Mouse (Mus musculus): ENCODE results near the gene Aldh9a1. TPM values are rescaled to one million over a fixed set of nuclear protein-coding genes. Genes with fewer than 3 reads are reported as not detected.
"Not testable (repeated sequence)": the region's sequence is repeated elsewhere in the genome, so short reads cannot be mapped to it uniquely, and the experiment has no call there.

Gene Aldh9a1
- polyA plus RNA-seq, 1 experiment from 2014 or later: 77.1 TPM

- no peak overlapping the region for H3K4me3 ChIP-seq (replicated peaks)
- H3K36me3 ChIP-seq: 0 out of 2 replicates have a peak, but pooled peaks cover 7% of the 10 kb centered on the region
- no peak for ATAC-seq (ENCODE audit: insufficient read depth, low FRiP score, low read depth)
- no peaks in the 10 kb centered on the region; the same call in 1 of the 2 replicates for H3K27me3 ChIP-seq (replicated peaks)
- H3K27ac ChIP-seq: no peak overlapping the region
- WGBS: 78% methylated on average over 3 of the region's 3 CpGs
- no peak overlapping the region for H3K4me2 ChIP-seq
- no peaks in the 10 kb centered on the region for H3K9me3 ChIP-seq
- H3K4me1 ChIP-seq: no peaks in the 10 kb centered on the region
- no peak overlapping the region for H3K9ac ChIP-seq
Measured at GRCm38 (mm10) chr1:167336398-167336797, 13.4 kb upstream of the Aldh9a1 start.

GRCm38 (mm10) chr1:167337463-167338095 is 12.2 kb upstream of the Aldh9a1 start:
- ATAC-seq (ENCODE audit: insufficient read depth, low FRiP score, low read depth): peak; percentile 50; the same call in 1 of the 2 replicates
- H3K9ac ChIP-seq: no peak overlapping the region
- H3K9me3 ChIP-seq: no peaks in the 10 kb centered on the region
- H3K4me1 ChIP-seq: no peaks in the 10 kb centered on the region
- 0 out of 2 replicates have a peak, but pooled peaks cover 2% of the 10 kb centered on the region for H3K36me3 ChIP-seq
- H3K27me3 ChIP-seq (replicated peaks): no peaks in the 10 kb centered on the region; the same call in 1 of the 2 replicates
- no peak overlapping the region for H3K27ac ChIP-seq
- H3K4me2 ChIP-seq: no peak overlapping the region
- no peak overlapping the region for H3K4me3 ChIP-seq (replicated peaks)
- WGBS: 19% methylated on average over 12 of the region's 12 CpGs

- Histone ChIP-seq H3K36me3 (no peaks in the 10 kb centered on the region), H3K9ac (no peak overlapping the region), H3K4me1 (no peaks in the 10 kb centered on the region), H3K27ac (no peak overlapping the region), H3K27me3 (replicated peaks) (no peaks in the 10 kb centered on the region; the same call in 1 of the 2 replicates), H3K4me2 (no peak overlapping the region), H3K4me3 (replicated peaks) (no peak overlapping the region), H3K9me3 (no peaks in the 10 kb centered on the region)
- ATAC-seq (ENCODE audit: insufficient read depth, low FRiP score, low read depth): no peak
- 79% methylated on average over 8 of the region's 9 CpGs for WGBS
Measured at GRCm38 (mm10) chr1:167339177-167339781, 10.5 kb upstream of the Aldh9a1 start.

GRCm38 (mm10) chr1:167340111-167340787 is 9.5 kb upstream of the Aldh9a1 start:
- 0 out of 2 replicates have a peak, but pooled peaks have one; percentile 52 for ATAC-seq (ENCODE audit: insufficient read depth, low FRiP score, low read depth)
- Histone ChIP-seq H3K27me3 (replicated peaks) (no peaks in the 10 kb centered on the region; the same call in 1 of the 2 replicates), H3K4me1 (no peaks in the 10 kb centered on the region), H3K4me3 (replicated peaks) (peak overlapping the region; percentile 48), H3K4me2 (peak overlapping the region; percentile 87), H3K36me3 (no peaks in the 10 kb centered on the region), H3K9ac (0 out of 2 replicates have a peak overlapping the region, but pooled peaks have one; percentile 6), H3K27ac (no peak overlapping the region), H3K9me3 (no peaks in the 10 kb centered on the region)
- WGBS: 2% methylated on average over 47 of the region's 47 CpGs

GRCm38 (mm10) chr1:167340910-167341528 is 8.8 kb upstream of the Aldh9a1 start:
- no peaks in the 10 kb centered on the region for H3K9me3 ChIP-seq
- WGBS: 92% methylated on average over 3 of the region's 3 CpGs
- no peak overlapping the region for H3K4me3 ChIP-seq (replicated peaks)
- peak overlapping the region; percentile 87; the same call in 1 of the 2 replicates for H3K4me2 ChIP-seq
- no peak for ATAC-seq (ENCODE audit: insufficient read depth, low FRiP score, low read depth)
- H3K27ac ChIP-seq: no peak overlapping the region
- no peaks in the 10 kb centered on the region for H3K36me3 ChIP-seq
- H3K4me1 ChIP-seq: no peaks in the 10 kb centered on the region
- H3K27me3 ChIP-seq (replicated peaks): no peaks in the 10 kb centered on the region; the same call in 1 of the 2 replicates
- H3K9ac ChIP-seq: no peak overlapping the region

- WGBS: 86% methylated on average over 10 of the region's 10 CpGs
- Histone ChIP-seq H3K4me1 (no peaks in the 10 kb centered on the region), H3K27ac (no peak overlapping the region), H3K36me3 (no peaks in the 10 kb centered on the region), H3K27me3 (replicated peaks) (no peaks in the 10 kb centered on the region; the same call in 1 of the 2 replicates), H3K9me3 (no peaks in the 10 kb centered on the region), H3K4me2 (no peak overlapping the region), H3K9ac (no peak overlapping the region), H3K4me3 (replicated peaks) (no peak overlapping the region)
- ATAC-seq (ENCODE audit: insufficient read depth, low FRiP score, low read depth): no peak
Measured at GRCm38 (mm10) chr1:167342831-167343230, 7.0 kb upstream of the Aldh9a1 start.

- not testable (repeated sequence) for H3K27ac ChIP-seq; ATAC-seq (ENCODE audit: insufficient read depth, low FRiP score, low read depth); H3K27me3 ChIP-seq (replicated peaks); H3K9me3 ChIP-seq; H3K4me2 ChIP-seq; H3K36me3 ChIP-seq; H3K9ac ChIP-seq; H3K4me1 ChIP-seq; H3K4me3 ChIP-seq (replicated peaks)
- 84% methylated on average over 10 of the region's 10 CpGs for WGBS
Measured at GRCm38 (mm10) chr1:167345994-167346520, 3.7 kb upstream of the Aldh9a1 start.

- not testable (repeated sequence) for ATAC-seq (ENCODE audit: insufficient read depth, low FRiP score, low read depth); H3K9ac ChIP-seq; H3K36me3 ChIP-seq; H3K9me3 ChIP-seq; H3K4me3 ChIP-seq (replicated peaks); H3K4me1 ChIP-seq; H3K27me3 ChIP-seq (replicated peaks)
- Histone ChIP-seq H3K4me2 (peak overlapping the region; percentile 89; the same call in 1 of the 2 replicates), H3K27ac (0 out of 2 replicates have a peak overlapping the region, but pooled peaks have one; percentile 84)
- 64% methylated on average over 3 of the region's 3 CpGs for WGBS
Measured at GRCm38 (mm10) chr1:167349206-167349605, 585 bp upstream of the Aldh9a1 start.

- 27% methylated on average over 13 of the region's 13 CpGs for WGBS
- Histone ChIP-seq H3K27me3 (replicated peaks) (no peaks in the 10 kb centered on the region), H3K9ac (peak overlapping the region; percentile 68), H3K9me3 (no peaks in the 10 kb centered on the region), H3K4me2 (peak overlapping the region; percentile 89), H3K4me3 (replicated peaks) (peak overlapping the region; percentile 77), H3K36me3 (peaks cover 13% of the 10 kb centered on the region), H3K27ac (peak overlapping the region; percentile 84), H3K4me1 (no peaks in the 10 kb centered on the region)
- ATAC-seq (ENCODE audit: insufficient read depth, low FRiP score, low read depth): peak; percentile 0; the same call in 1 of the 2 replicates
Measured at GRCm38 (mm10) chr1:167350597-167351415, 1.0 kb downstream of the Aldh9a1 start.

- Histone ChIP-seq H3K9me3 (no peaks in the 10 kb centered on the region), H3K27ac (no peak overlapping the region), H3K27me3 (replicated peaks) (no peaks in the 10 kb centered on the region), H3K4me1 (no peaks in the 10 kb centered on the region), H3K9ac (no peak overlapping the region), H3K4me2 (no peak overlapping the region), H3K4me3 (replicated peaks) (no peak overlapping the region), H3K36me3 (peaks cover 27% of the 10 kb centered on the region)
- WGBS: 87% methylated on average over 14 of the region's 14 CpGs
- no peak for ATAC-seq (ENCODE audit: insufficient read depth, low FRiP score, low read depth)
Measured at GRCm38 (mm10) chr1:167352403-167352802, 2.6 kb downstream of the Aldh9a1 start.

- Histone ChIP-seq H3K4me3 (replicated peaks) (no peak overlapping the region), H3K9me3 (no peaks in the 10 kb centered on the region), H3K27me3 (replicated peaks) (no peaks in the 10 kb centered on the region), H3K36me3 (peaks cover 30% of the 10 kb centered on the region), H3K4me2 (no peak overlapping the region), H3K4me1 (no peaks in the 10 kb centered on the region), H3K27ac (no peak overlapping the region), H3K9ac (no peak overlapping the region)
- WGBS: 96% methylated on average over 9 of the region's 9 CpGs
- ATAC-seq (ENCODE audit: insufficient read depth, low FRiP score, low read depth): no peak
Measured at GRCm38 (mm10) chr1:167357387-167357786, 7.6 kb downstream of the Aldh9a1 start.
